1 mouse cellular context compared by ENCODE assay signal in the genomic region with DNA sequence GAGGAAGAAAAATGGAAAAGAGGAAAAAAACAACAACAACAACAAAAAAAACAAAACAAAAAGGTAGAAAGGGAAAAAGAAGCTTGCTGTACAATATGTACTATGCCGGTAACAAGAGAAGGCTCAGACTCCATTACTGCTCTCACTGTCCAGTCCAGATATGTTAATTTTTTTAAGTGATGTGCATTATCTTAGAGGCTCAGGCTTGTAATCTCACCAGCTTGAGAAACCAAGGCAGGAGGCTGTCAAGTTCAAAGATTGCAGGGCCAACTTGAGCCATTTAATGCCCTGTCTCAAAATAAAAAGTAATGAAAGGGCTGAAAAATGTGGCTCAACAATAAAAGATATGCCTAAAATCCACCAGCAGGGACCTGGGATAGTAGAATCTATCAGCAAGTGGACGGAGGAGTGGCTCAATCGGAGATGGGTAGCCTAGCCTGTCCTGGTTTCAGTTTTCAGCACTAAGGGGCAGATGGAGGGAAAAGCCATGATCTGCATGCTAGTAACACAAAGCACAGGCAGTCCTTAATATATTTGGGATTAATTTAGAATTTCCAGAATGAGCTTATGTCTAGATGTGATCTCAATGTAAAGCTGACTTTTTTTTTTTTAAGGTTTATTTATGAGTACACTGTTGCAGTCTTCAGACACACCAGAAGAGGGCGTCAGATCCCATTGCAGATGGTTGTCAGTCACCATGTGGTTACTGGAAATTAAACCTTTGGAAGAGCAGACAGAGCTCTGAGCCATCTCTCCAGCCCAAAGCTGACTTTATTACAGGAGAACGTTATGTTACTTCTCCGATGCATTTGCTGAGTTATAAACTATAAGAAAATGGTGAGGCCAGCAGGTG.
TF ChIP-seq lines count a peak whose summit lies in the region.

No protein-coding gene starts in this region.

TF ChIP-seq in MEL, 35 proteins besides CTCF, POLR2A, EP300 and RAD21 (continued from another document):
- no peak for TF ChIP-seq GABPA (IDR thresholded peaks at IDR 0.05; ENCODE audit: low read depth, low read length)
- TF ChIP-seq E2F4 (IDR thresholded peaks at IDR 0.05; ENCODE audit: borderline replicate concordance, low read depth, low read length): no peak
- no peak for TF ChIP-seq ZKSCAN1 (IDR thresholded peaks at IDR 0.05; ENCODE audit: low read depth, low read length)
- 0 out of 2 replicates have a peak, but pooled peaks have one; percentile 8 for TF ChIP-seq ETS1 (IDR thresholded peaks at IDR 0.05; ENCODE audit: low read depth, low read length)
- no peak for TF ChIP-seq JUND (IDR thresholded peaks at IDR 0.05; ENCODE audit: low read depth, low read length)
- TF ChIP-seq ZNF384 (IDR thresholded peaks at IDR 0.05; ENCODE audit: low read depth, low read length): peak; percentile 93
- no peak for TF ChIP-seq SIN3A (IDR thresholded peaks at IDR 0.05; ENCODE audit: low read length)
- TF ChIP-seq ELF1 (IDR thresholded peaks at IDR 0.05; ENCODE audit: low read depth, low read length): no peak
- TF ChIP-seq GATA1 (IDR thresholded peaks at IDR 0.05; ENCODE audit: low read depth, low read length): peak; percentile 70
- no peak for TF ChIP-seq HCFC1 (IDR thresholded peaks at IDR 0.05; ENCODE audit: low read depth, low read length)
- no peak for TF ChIP-seq MEF2A (IDR thresholded peaks at IDR 0.05; ENCODE audit: extremely low read depth, insufficient replicate concordance, low read depth, low read length, poor library complexity, severe bottlenecking)
- TF ChIP-seq USF1 (IDR thresholded peaks at IDR 0.05; ENCODE audit: low read depth, low read length): no peak
- peak; percentile 27; the same call in 1 of the 2 replicates for TF ChIP-seq ZC3H11A (IDR thresholded peaks at IDR 0.05; ENCODE audit: low read depth, low read length)
- no peak for TF ChIP-seq KAT2A (conservative IDR thresholded peaks at IDR 0.05; ENCODE audit: low read depth, low read length)
- no peak for TF ChIP-seq CHD2 (IDR thresholded peaks at IDR 0.05; ENCODE audit: low read length)
- no peak for TF ChIP-seq TBP (IDR thresholded peaks at IDR 0.05; ENCODE audit: low read depth, low read length)
- TF ChIP-seq UBTF (IDR thresholded peaks at IDR 0.05; ENCODE audit: borderline replicate concordance, insufficient read depth, low read depth, low read length): no peak
- peak; percentile 69 for TF ChIP-seq RCOR1 (IDR thresholded peaks at IDR 0.05; ENCODE audit: low read depth, low read length)
- TF ChIP-seq TAL1 (IDR thresholded peaks at IDR 0.05; ENCODE audit: low read length): peak; percentile 57
- no peak for TF ChIP-seq CHD1 (IDR thresholded peaks at IDR 0.05; ENCODE audit: low read depth, low read length)
- no peak for TF ChIP-seq MAFK (IDR thresholded peaks at IDR 0.05; ENCODE audit: borderline replicate concordance, low read depth, low read length)
- TF ChIP-seq NELFE (IDR thresholded peaks at IDR 0.05; ENCODE audit: low read depth, low read length): no peak
- TF ChIP-seq POLR2AphosphoS5 (IDR thresholded peaks at IDR 0.05; ENCODE audit: borderline replicate concordance, low read depth, low read length): no peak
- no peak for TF ChIP-seq NRF1 (IDR thresholded peaks at IDR 0.05; ENCODE audit: insufficient read depth, low read depth, low read length, poor library complexity, severe bottlenecking)
TF ChIP-seq in MEL: peak in this region for 11.
